Mouse (Mus musculus) heart, embryonic 12.5 days (tissue): Measurements from ENCODE around the gene Lyrm7. TPM values are rescaled to one million over a fixed set of nuclear protein-coding genes. Genes with fewer than 3 reads are reported as not detected.
A peak's percentile ranks its signal among the peaks of the same experiment; 100 is the strongest.
"Not testable (repeated sequence)": the region's sequence is repeated elsewhere in the genome, so short reads cannot be mapped to it uniquely, and the experiment has no call there.

Source experiments
- ATAC-seq: fragments of 200-750 bp; cut with Nextera tagmentation; 2 replicates; pipeline ENCODE4 v1.8.0; 2017; ENCODE audit warnings: moderate TSS enrichment, moderate library complexity; ENCODE audit not compliant: insufficient number of reproducible peaks, low FRiP score
- H3K27ac ChIP-seq: fragments of 300-500 bp; sonication (generic); 2 replicates; pipeline ENCODE4 v1.5.1; 2016; ENCODE audit warnings: mild to moderate bottlenecking, moderate library complexity; ENCODE audit not compliant: poor library complexity, severe bottlenecking
- H3K27me3 ChIP-seq: fragments of 300-500 bp; sonication (generic); replicated peaks from 2 replicates; pipeline ENCODE4 v1.6.1; 2016; ENCODE audit warnings: mild to moderate bottlenecking, moderate library complexity
- H3K36me3 ChIP-seq: fragments of 300-500 bp; sonication (generic); 2 replicates; pipeline ENCODE4 v1.6.1; 2016; ENCODE audit warnings: mild to moderate bottlenecking, moderate library complexity
- H3K4me1 ChIP-seq: fragments of 300-500 bp; sonication (generic); replicated peaks from 2 replicates; pipeline ENCODE4 v1.6.1; 2016; ENCODE audit warnings: mild to moderate bottlenecking
- H3K4me2 ChIP-seq: fragments of 300-500 bp; sonication (generic); 2 replicates; pipeline ENCODE4 v1.6.1; 2016; ENCODE audit warnings: mild to moderate bottlenecking, moderate library complexity
- H3K4me3 ChIP-seq: fragments of 300-500 bp; sonication (generic); 2 replicates; pipeline ENCODE4 v1.5.1; 2016; ENCODE audit warnings: mild to moderate bottlenecking
- H3K9ac ChIP-seq: fragments of 300-500 bp; sonication (generic); 2 replicates; pipeline ENCODE4 v1.6.1; 2016; ENCODE audit warnings: mild to moderate bottlenecking, moderate library complexity
- H3K9me3 ChIP-seq: fragments of 300-500 bp; sonication (generic); replicated peaks from 2 replicates; pipeline ENCODE4 v1.6.1; 2016; ENCODE audit warnings: mild to moderate bottlenecking, moderate library complexity
- WGBS: fragments of 180-500 bp; shearing (Covaris S2); methylation state at CpG from one replicate; pipeline ENCODE4 v1.1.7; 2016; 5-methylcytosine and 5-hydroxymethylcytosine counted together
- polyA plus RNA-seq: library from polyadenylated mRNA; unstranded; fragments of >200 nt; fragmentation: Nextera tagmentation; extraction: Ambion mirVana; gene quantifications from 2 replicates; pipeline ENCODE4 v1.2.1, GENCODE M21; 2016

Gene Lyrm7
- polyA plus RNA-seq, 1 experiment from 2014 or later, result 20.1 TPM

GRCm38 (mm10) chr11:54865330-54866085 is 4.8 kb upstream of the Lyrm7 start:
- Histone ChIP-seq H3K36me3 (peaks cover 12% of the 10 kb centered on the region), H3K4me3 (peak overlapping the region; percentile 77), H3K9me3 (no peaks in the 10 kb centered on the region), H3K4me1 (peaks cover 16% of the 10 kb centered on the region), H3K27me3 (no peaks in the 10 kb centered on the region), H3K4me2 (peak overlapping the region; percentile 72), H3K27ac (peak overlapping the region; percentile 78), H3K9ac (peak overlapping the region; percentile 94; the same call in 1 of the 2 replicates)
- WGBS, result 71% methylated on average over 6 of the region's 6 CpGs
- no peak for ATAC-seq

GRCm38 (mm10) chr11:54862621-54863520 is 2.2 kb upstream of the Lyrm7 start:
- H3K36me3 ChIP-seq, result no peaks in the 10 kb centered on the region
- H3K27ac ChIP-seq, result no peak overlapping the region
- no peak overlapping the region for H3K4me2 ChIP-seq
- no peak overlapping the region for H3K4me3 ChIP-seq
- no peak for ATAC-seq
- WGBS, result 41% methylated on average over 10 of the region's 10 CpGs
- H3K9me3 ChIP-seq, result no peaks in the 10 kb centered on the region
- 0 out of 2 replicates have a peak overlapping the region, but pooled peaks have one; percentile 2 for H3K9ac ChIP-seq
- H3K27me3 ChIP-seq, result no peaks in the 10 kb centered on the region
- peaks cover 7% of the 10 kb centered on the region for H3K4me1 ChIP-seq

- WGBS, result 90% methylated on average over 5 of the region's 5 CpGs
- peaks cover 6% of the 10 kb centered on the region for H3K4me1 ChIP-seq
- no peaks in the 10 kb centered on the region for H3K9me3 ChIP-seq
- H3K4me3 ChIP-seq, result no peak overlapping the region
- no peaks in the 10 kb centered on the region for H3K36me3 ChIP-seq
- peak overlapping the region; percentile 57; the same call in 1 of the 2 replicates for H3K27ac ChIP-seq
- H3K9ac ChIP-seq, result no peak overlapping the region
- H3K4me2 ChIP-seq, result no peak overlapping the region
- ATAC-seq, result no peak
- no peaks in the 10 kb centered on the region for H3K27me3 ChIP-seq
These were observed 1.0 kb upstream of the Lyrm7 start for GRCm38 (mm10) chr11:54861471-54862420.

- H3K9me3 ChIP-seq, result no peaks in the 10 kb centered on the region
- WGBS, result 28% methylated on average over 11 of the region's 11 CpGs
- no peak for ATAC-seq
- no peaks in the 10 kb centered on the region for H3K36me3 ChIP-seq
- H3K4me1 ChIP-seq, result peaks cover 6% of the 10 kb centered on the region
- peak overlapping the region; percentile 73 for H3K27ac ChIP-seq
- H3K9ac ChIP-seq, result peak overlapping the region; percentile 84
- H3K27me3 ChIP-seq, result no peaks in the 10 kb centered on the region
- peak overlapping the region; percentile 94 for H3K4me2 ChIP-seq
- peak overlapping the region; percentile 71 for H3K4me3 ChIP-seq
These were observed 1.2 kb downstream of the Lyrm7 start for GRCm38 (mm10) chr11:54859322-54860165.

- H3K9ac ChIP-seq, H3K4me3 ChIP-seq, H3K4me1 ChIP-seq, ATAC-seq, H3K36me3 ChIP-seq, H3K27ac ChIP-seq, H3K4me2 ChIP-seq, H3K27me3 ChIP-seq, H3K9me3 ChIP-seq: not testable (repeated sequence)
- 96% methylated on average over 11 of the region's 12 CpGs for WGBS
These were observed 1.8 kb downstream of the Lyrm7 start for GRCm38 (mm10) chr11:54858880-54859279.

- Histone ChIP-seq H3K9me3 (no peaks in the 10 kb centered on the region), H3K4me3 (no peak overlapping the region), H3K27ac (no peak overlapping the region), H3K27me3 (no peaks in the 10 kb centered on the region), H3K4me2 (no peak overlapping the region), H3K36me3 (no peaks in the 10 kb centered on the region), H3K4me1 (peaks cover 8% of the 10 kb centered on the region), H3K9ac (no peak overlapping the region)
- ATAC-seq, result no peak
- WGBS, result 90% methylated on average over 12 of the region's 12 CpGs
These were observed 9.1 kb downstream of the Lyrm7 start for GRCm38 (mm10) chr11:54851656-54852055.

GRCm38 (mm10) chr11:54849961-54850758 is 10.6 kb downstream of the Lyrm7 start:
- Histone ChIP-seq H3K36me3 (no peaks in the 10 kb centered on the region), H3K9me3 (no peaks in the 10 kb centered on the region), H3K4me2 (no peak overlapping the region), H3K9ac (no peak overlapping the region), H3K4me3 (no peak overlapping the region), H3K27ac (no peak overlapping the region), H3K27me3 (no peaks in the 10 kb centered on the region), H3K4me1 (peaks cover 8% of the 10 kb centered on the region)
- WGBS, result 48% methylated on average over 10 of the region's 10 CpGs
- no peak for ATAC-seq

- no peaks in the 10 kb centered on the region for H3K9me3 ChIP-seq
- no peak for ATAC-seq
- peaks cover 8% of the 10 kb centered on the region for H3K4me1 ChIP-seq
- 49% methylated on average over 8 of the region's 8 CpGs for WGBS
- no peak overlapping the region for H3K4me2 ChIP-seq
- H3K27me3 ChIP-seq, result no peaks in the 10 kb centered on the region
- H3K9ac ChIP-seq, result no peak overlapping the region
- H3K36me3 ChIP-seq, result peaks cover 2% of the 10 kb centered on the region; the same call in 1 of the 2 replicates
- H3K4me3 ChIP-seq, result no peak overlapping the region
- H3K27ac ChIP-seq, result no peak overlapping the region
These were observed 15.0 kb downstream of the Lyrm7 start for GRCm38 (mm10) chr11:54845470-54846442.

- WGBS, result 74% methylated on average over 5 of the region's 5 CpGs
- no peaks in the 10 kb centered on the region for H3K27me3 ChIP-seq
These were observed 15.8 kb downstream of the Lyrm7 start for GRCm38 (mm10) chr11:54844959-54845358.

More at GRCm38 (mm10) chr11:54844959-54845358, 15.8 kb downstream of the Lyrm7 start:
- Histone ChIP-seq H3K4me2 (no peak overlapping the region), H3K36me3 (peaks cover 2% of the 10 kb centered on the region; the same call in 1 of the 2 replicates), H3K27ac (no peak overlapping the region), H3K4me3 (no peak overlapping the region), H3K4me1 (peaks cover 3% of the 10 kb centered on the region), H3K9me3 (no peaks in the 10 kb centered on the region), H3K9ac (no peak overlapping the region)
- ATAC-seq, result no peak
